Mouse (Mus musculus): ENCODE data around the gene Prkn. TPM values are rescaled to one million over a fixed set of nuclear protein-coding genes. Genes with fewer than 3 reads are reported as not detected.

Prkn gene
- polyA plus RNA-seq, 1 experiment from 2014 or later, result 3.9 TPM

- no peak for ATAC-seq
Observed at GRCm38 (mm10) chr17:10874208-10875187, 34.3 kb downstream of the Prkn start.

GRCm38 (mm10) chr17:10878986-10879385, 38.8 kb downstream of the Prkn start:
- H3K9ac ChIP-seq (replicated peaks; ENCODE audit: low read depth, low read length), result no peak overlapping the region
- no peaks in the 10 kb centered on the region for H3K9me3 ChIP-seq (ENCODE audit: control insufficient read depth, low read length)
- no peaks in the 10 kb centered on the region for H3K36me3 ChIP-seq (ENCODE audit: control insufficient read depth, insufficient read depth)
- H3K4me3 ChIP-seq (replicated peaks; ENCODE audit: low read length), result no peak overlapping the region
- WGBS, result 88% methylated on average over 5 of the region's 5 CpGs
- no peaks in the 10 kb centered on the region for H3K4me1 ChIP-seq (replicated peaks; ENCODE audit: control insufficient read depth, insufficient read depth, low read length)
- no peaks in the 10 kb centered on the region for H3K27me3 ChIP-seq (replicated peaks; ENCODE audit: control insufficient read depth, insufficient read depth, low read length)
- no peak for ATAC-seq
- no peak overlapping the region for H3K4me2 ChIP-seq (ENCODE audit: low read length)
- H3K27ac ChIP-seq (ENCODE audit: low read length), result no peak overlapping the region

More at GRCm38 (mm10) chr17:10874208-10875187, 34.3 kb downstream of the Prkn start:
- Histone ChIP-seq H3K36me3 (ENCODE audit: control insufficient read depth, insufficient read depth) (no peaks in the 10 kb centered on the region), H3K27me3 (replicated peaks; ENCODE audit: control insufficient read depth, insufficient read depth, low read length) (no peaks in the 10 kb centered on the region), H3K4me2 (ENCODE audit: low read length) (no peak overlapping the region), H3K9ac (replicated peaks; ENCODE audit: low read depth, low read length) (no peak overlapping the region), H3K4me3 (replicated peaks; ENCODE audit: low read length) (no peak overlapping the region), H3K4me1 (replicated peaks; ENCODE audit: control insufficient read depth, insufficient read depth, low read length) (no peaks in the 10 kb centered on the region), H3K9me3 (ENCODE audit: control insufficient read depth, low read length) (no peaks in the 10 kb centered on the region), H3K27ac (ENCODE audit: low read length) (no peak overlapping the region)
- WGBS, result 90% methylated on average over 7 of the region's 7 CpGs

GRCm38 (mm10) chr17:10882260-10882659, 42.1 kb downstream of the Prkn start:
- Histone ChIP-seq H3K27ac (ENCODE audit: low read length) (no peak overlapping the region), H3K27me3 (replicated peaks; ENCODE audit: control insufficient read depth, insufficient read depth, low read length) (no peaks in the 10 kb centered on the region), H3K36me3 (ENCODE audit: control insufficient read depth, insufficient read depth) (no peaks in the 10 kb centered on the region), H3K9me3 (ENCODE audit: control insufficient read depth, low read length) (no peaks in the 10 kb centered on the region), H3K4me1 (replicated peaks; ENCODE audit: control insufficient read depth, insufficient read depth, low read length) (no peaks in the 10 kb centered on the region), H3K4me3 (replicated peaks; ENCODE audit: low read length) (no peak overlapping the region), H3K4me2 (ENCODE audit: low read length) (no peak overlapping the region), H3K9ac (replicated peaks; ENCODE audit: low read depth, low read length) (no peak overlapping the region)
- WGBS, result 93% methylated on average over 1 of the region's 1 CpGs
- ATAC-seq, result no peak

GRCm38 (mm10) chr17:10887924-10888323, 47.7 kb downstream of the Prkn start:
- Histone ChIP-seq H3K9me3 (ENCODE audit: control insufficient read depth, low read length) (no peaks in the 10 kb centered on the region), H3K27me3 (replicated peaks; ENCODE audit: control insufficient read depth, insufficient read depth, low read length) (no peaks in the 10 kb centered on the region), H3K9ac (replicated peaks; ENCODE audit: low read depth, low read length) (no peak overlapping the region), H3K4me1 (replicated peaks; ENCODE audit: control insufficient read depth, insufficient read depth, low read length) (no peaks in the 10 kb centered on the region), H3K4me3 (replicated peaks; ENCODE audit: low read length) (no peak overlapping the region), H3K27ac (ENCODE audit: low read length) (no peak overlapping the region), H3K36me3 (ENCODE audit: control insufficient read depth, insufficient read depth) (no peaks in the 10 kb centered on the region), H3K4me2 (ENCODE audit: low read length) (no peak overlapping the region)
- 16% methylated on average over 4 of the region's 4 CpGs for WGBS
- ATAC-seq, result no peak

- ATAC-seq, result no peak
- Histone ChIP-seq H3K4me1 (replicated peaks; ENCODE audit: control insufficient read depth, insufficient read depth, low read length) (no peaks in the 10 kb centered on the region), H3K36me3 (ENCODE audit: control insufficient read depth, insufficient read depth) (no peaks in the 10 kb centered on the region), H3K4me2 (ENCODE audit: low read length) (no peak overlapping the region), H3K9ac (replicated peaks; ENCODE audit: low read depth, low read length) (no peak overlapping the region), H3K4me3 (replicated peaks; ENCODE audit: low read length) (no peak overlapping the region), H3K27ac (ENCODE audit: low read length) (no peak overlapping the region), H3K27me3 (replicated peaks; ENCODE audit: control insufficient read depth, insufficient read depth, low read length) (no peaks in the 10 kb centered on the region), H3K9me3 (ENCODE audit: control insufficient read depth, low read length) (no peaks in the 10 kb centered on the region)
- WGBS, result 82% methylated on average over 3 of the region's 3 CpGs
Observed at GRCm38 (mm10) chr17:10901686-10902228, 61.6 kb downstream of the Prkn start.

GRCm38 (mm10) chr17:10936698-10937097, 96.5 kb downstream of the Prkn start:
- peaks cover 4% of the 10 kb centered on the region; the same call in 1 of the 2 replicates for H3K4me1 ChIP-seq (replicated peaks; ENCODE audit: control insufficient read depth, insufficient read depth, low read length)
- H3K9me3 ChIP-seq (ENCODE audit: control insufficient read depth, low read length), result no peaks in the 10 kb centered on the region
- H3K27me3 ChIP-seq (replicated peaks; ENCODE audit: control insufficient read depth, insufficient read depth, low read length), result no peaks in the 10 kb centered on the region
- no peak overlapping the region for H3K4me3 ChIP-seq (replicated peaks; ENCODE audit: low read length)
- no peak overlapping the region for H3K9ac ChIP-seq (replicated peaks; ENCODE audit: low read depth, low read length)
- no peak for ATAC-seq
- H3K27ac ChIP-seq (ENCODE audit: low read length), result no peak overlapping the region
- H3K36me3 ChIP-seq (ENCODE audit: control insufficient read depth, insufficient read depth), result no peaks in the 10 kb centered on the region
- no peak overlapping the region for H3K4me2 ChIP-seq (ENCODE audit: low read length)

- no peaks in the 10 kb centered on the region for H3K27me3 ChIP-seq (replicated peaks; ENCODE audit: control insufficient read depth, insufficient read depth, low read length)
- H3K4me1 ChIP-seq (replicated peaks; ENCODE audit: control insufficient read depth, insufficient read depth, low read length), result peaks cover 4% of the 10 kb centered on the region; the same call in 1 of the 2 replicates
- no peak overlapping the region for H3K4me3 ChIP-seq (replicated peaks; ENCODE audit: low read length)
- H3K9ac ChIP-seq (replicated peaks; ENCODE audit: low read depth, low read length), result no peak overlapping the region
- H3K4me2 ChIP-seq (ENCODE audit: low read length), result no peak overlapping the region
- H3K36me3 ChIP-seq (ENCODE audit: control insufficient read depth, insufficient read depth), result no peaks in the 10 kb centered on the region
- H3K9me3 ChIP-seq (ENCODE audit: control insufficient read depth, low read length), result no peaks in the 10 kb centered on the region
- H3K27ac ChIP-seq (ENCODE audit: low read length), result no peak overlapping the region
- WGBS, result 23% methylated on average over 8 of the region's 8 CpGs
- no peak for ATAC-seq
Observed at GRCm38 (mm10) chr17:10937844-10938243, 97.7 kb downstream of the Prkn start.

- WGBS, result 45% methylated on average over 1 of the region's 1 CpGs
- ATAC-seq, result no peak; the same call in 1 of the 2 replicates
- H3K4me1 ChIP-seq (replicated peaks; ENCODE audit: control insufficient read depth, insufficient read depth, low read length), result peaks cover 4% of the 10 kb centered on the region; the same call in 1 of the 2 replicates
Observed at GRCm38 (mm10) chr17:10938755-10939154, 98.6 kb downstream of the Prkn start.

GRCm38 (mm10) chr17:10946552-10946951, 106.4 kb downstream of the Prkn start:
- WGBS, result 72% methylated on average over 4 of the region's 4 CpGs
- H3K4me2 ChIP-seq (ENCODE audit: low read length), result no peak overlapping the region
- no peak overlapping the region for H3K9ac ChIP-seq (replicated peaks; ENCODE audit: low read depth, low read length)
- H3K27ac ChIP-seq (ENCODE audit: low read length), result no peak overlapping the region
- no peak for ATAC-seq
- H3K36me3 ChIP-seq (ENCODE audit: control insufficient read depth, insufficient read depth), result no peaks in the 10 kb centered on the region
- no peaks in the 10 kb centered on the region for H3K9me3 ChIP-seq (ENCODE audit: control insufficient read depth, low read length)
- no peaks in the 10 kb centered on the region for H3K4me1 ChIP-seq (replicated peaks; ENCODE audit: control insufficient read depth, insufficient read depth, low read length)
- H3K4me3 ChIP-seq (replicated peaks; ENCODE audit: low read length), result no peak overlapping the region
- H3K27me3 ChIP-seq (replicated peaks; ENCODE audit: control insufficient read depth, insufficient read depth, low read length), result no peaks in the 10 kb centered on the region

More at GRCm38 (mm10) chr17:10938755-10939154, 98.6 kb downstream of the Prkn start:
- no peak overlapping the region for H3K4me3 ChIP-seq (replicated peaks; ENCODE audit: low read length)
- no peaks in the 10 kb centered on the region for H3K36me3 ChIP-seq (ENCODE audit: control insufficient read depth, insufficient read depth)
- no peaks in the 10 kb centered on the region for H3K9me3 ChIP-seq (ENCODE audit: control insufficient read depth, low read length)
- no peak overlapping the region for H3K4me2 ChIP-seq (ENCODE audit: low read length)
- no peak overlapping the region for H3K9ac ChIP-seq (replicated peaks; ENCODE audit: low read depth, low read length)
- H3K27ac ChIP-seq (ENCODE audit: low read length), result no peak overlapping the region
- no peaks in the 10 kb centered on the region for H3K27me3 ChIP-seq (replicated peaks; ENCODE audit: control insufficient read depth, insufficient read depth, low read length)

All from forebrain, embryonic 16.5 days (tissue).